Mouse (Mus musculus): ENCODE measurements around the gene Tmem268. TPM values are rescaled to one million over a fixed set of nuclear protein-coding genes. Genes with fewer than 3 reads are reported as not detected.

Tmem268 gene
- total RNA-seq (2021), result 1 to 10 TPM; 5.9 to 6.5 TPM

DNA sequence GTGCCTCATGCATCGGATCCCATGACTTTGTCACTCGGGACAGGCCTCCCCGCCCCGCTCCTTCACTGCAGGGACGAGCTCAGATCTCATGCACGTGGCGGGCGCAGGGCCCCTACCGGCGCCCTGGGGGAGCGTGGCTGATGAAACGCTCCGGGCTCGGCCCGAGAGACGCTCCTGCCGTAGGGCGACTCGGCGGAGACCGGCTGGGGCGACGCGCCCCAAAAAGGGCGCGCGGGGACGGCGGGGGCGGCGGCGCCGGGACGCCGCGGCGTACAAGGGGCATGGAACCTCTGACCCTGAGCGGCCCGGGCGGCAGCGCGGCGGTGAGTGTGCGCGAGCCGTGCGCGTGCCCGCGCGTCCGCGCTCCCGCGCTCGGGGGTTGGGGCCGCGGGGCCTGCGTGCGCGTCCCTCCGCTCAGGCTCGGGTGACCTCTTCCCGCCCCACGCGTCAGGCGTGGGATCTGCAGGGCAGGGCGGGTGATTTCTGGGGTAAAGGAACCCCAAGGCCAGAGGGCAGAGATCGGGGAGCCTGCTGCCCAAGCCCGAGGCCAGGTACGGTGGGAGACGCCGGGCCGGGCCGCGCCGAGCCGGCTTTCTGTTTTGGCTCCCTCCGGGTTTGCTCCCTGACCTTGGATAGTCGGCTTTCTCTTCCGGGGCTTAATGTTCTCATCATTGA is at the start of gene Tmem268:
Gene Tmem268, plus strand, starts transcription at position 375 of the 675 bp plus-strand sequence.
- intact Hi-C loops (cut with DNase I), result loop anchor here (5.0 kb wide), 2 partner anchors 51 to 136 kb away; no protein-coding TSS in a partner anchor
- peak; percentile 87 to 88 for DNase-seq

DNA sequence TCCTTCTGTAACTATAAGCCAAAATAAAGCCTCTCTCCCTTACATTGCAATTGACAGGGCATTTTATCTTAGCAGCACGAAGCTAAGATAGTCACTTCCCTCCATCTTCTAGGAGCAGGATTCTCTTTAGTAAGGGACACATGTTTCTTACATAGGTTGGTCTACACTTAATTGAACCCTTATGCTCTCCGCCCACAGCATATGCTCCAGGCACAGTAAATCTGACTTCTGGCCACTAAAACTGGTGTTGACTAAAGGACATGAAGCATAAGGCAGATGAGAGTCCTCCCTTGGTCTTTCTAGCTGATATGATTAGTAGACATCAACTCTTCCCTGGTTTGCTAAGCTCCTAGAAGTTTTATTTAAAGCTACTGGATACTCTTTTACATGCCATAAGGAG is 45.7 kb upstream of the Tmem268 start:
- intact Hi-C loops (cut with DNase I), result no loop called here
- no peak for DNase-seq

DNA sequence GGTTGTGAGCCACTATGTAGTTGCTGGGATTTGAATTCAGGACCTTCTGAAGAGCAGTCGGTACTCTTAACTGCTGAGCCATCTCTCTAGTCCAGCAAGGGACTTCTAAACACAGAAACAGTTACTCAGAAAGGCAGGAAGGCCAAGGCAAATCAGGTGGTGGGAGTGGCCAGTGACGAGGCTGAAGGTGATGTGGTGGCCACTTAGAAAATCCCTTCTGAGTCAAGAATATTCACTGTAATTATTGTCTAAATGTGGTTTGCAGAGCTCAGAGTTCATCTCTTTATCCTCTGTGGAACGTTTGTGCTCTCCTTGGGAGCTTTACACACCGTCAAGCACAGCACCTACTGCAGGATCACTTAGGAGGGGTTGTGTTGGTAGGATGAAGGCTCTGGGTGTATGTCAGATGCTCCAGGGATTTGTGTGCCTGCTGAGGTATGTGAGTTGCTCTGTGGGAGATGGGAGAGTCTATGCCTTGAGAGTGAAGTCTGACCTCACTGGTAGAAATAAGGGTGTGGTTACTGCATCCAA is 44.1 kb upstream of the Tmem268 start:
- intact Hi-C loops (cut with DNase I), result no loop called here

DNA sequence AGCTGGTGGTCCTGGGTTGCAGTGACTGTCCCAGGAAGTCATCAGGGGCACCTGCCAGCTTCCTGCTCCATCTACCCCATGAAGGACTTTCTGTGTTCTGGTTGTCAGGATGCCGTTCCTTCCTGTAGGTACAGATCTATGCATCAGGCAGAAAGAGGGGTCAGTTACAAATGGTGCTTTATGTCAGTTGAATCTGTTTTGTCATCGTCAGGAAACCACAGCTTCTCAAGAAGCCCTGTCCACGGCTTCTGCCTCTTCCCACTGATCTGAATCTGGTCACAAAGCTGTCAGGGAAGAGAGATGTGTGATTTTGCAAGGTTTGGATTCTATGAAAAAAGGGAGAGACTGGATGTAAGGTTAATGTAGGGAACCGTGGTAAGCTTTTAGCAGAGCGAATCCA is 43.6 kb upstream of the Tmem268 start:
- intact Hi-C loops (cut with DNase I), result no loop called here
- no peak for DNase-seq

More for the DNA sequence above, 44.1 kb upstream of the Tmem268 start:
- DNase-seq, result no peak

DNA sequence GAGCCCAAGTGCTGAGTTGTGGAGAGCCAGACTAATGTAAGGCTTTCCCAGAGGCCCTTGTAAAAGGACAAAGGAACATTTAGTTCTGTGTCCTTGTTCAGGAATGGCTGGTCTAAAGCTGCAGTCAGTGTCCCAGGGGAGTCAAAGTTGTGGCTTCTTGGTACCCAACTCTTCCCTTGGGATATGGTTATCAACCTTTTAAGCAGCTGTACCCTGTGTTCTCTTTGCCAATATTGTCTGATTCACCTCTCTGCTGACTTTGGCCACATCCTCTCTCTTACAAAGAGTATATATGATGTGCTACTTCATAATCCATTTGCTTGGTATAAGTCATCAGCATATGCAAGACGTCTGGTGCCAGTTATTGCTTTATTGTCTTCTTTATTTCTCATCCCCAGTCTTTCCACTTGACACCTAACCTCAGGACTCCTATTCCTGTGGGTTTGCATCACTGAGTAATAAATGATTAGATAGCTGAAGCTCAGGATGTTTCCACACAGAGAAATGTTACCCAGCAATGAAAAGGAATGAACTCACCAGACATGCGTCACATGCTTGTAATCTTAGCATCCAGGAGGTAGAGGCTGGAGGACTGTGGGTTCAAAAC is 36.7 kb upstream of the Tmem268 start:
- DNase-seq, result no peak
- intact Hi-C loops (cut with DNase I), result no loop called here

DNA sequence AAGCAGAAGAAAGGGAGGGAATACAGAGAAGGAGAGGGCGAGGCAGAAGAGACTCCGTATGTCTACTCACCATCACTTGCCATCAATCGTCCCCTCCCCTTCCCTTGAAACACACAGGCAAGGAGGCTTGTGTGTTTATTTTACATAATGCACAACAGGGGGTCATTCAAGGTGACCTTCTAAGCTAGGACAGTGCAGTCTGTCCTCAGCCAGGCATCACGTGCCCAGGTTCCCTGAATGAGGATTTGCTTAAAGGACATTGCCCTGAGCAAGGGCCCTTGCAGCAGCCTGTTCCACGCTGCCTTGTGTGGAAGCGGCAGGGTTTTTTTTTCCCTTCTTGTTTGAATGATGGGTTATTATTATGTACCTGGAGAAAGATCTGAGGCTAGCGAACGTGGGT is 33.1 kb upstream of the Tmem268 start:
- intact Hi-C loops (cut with DNase I), result no loop called here
- no peak for DNase-seq

DNA sequence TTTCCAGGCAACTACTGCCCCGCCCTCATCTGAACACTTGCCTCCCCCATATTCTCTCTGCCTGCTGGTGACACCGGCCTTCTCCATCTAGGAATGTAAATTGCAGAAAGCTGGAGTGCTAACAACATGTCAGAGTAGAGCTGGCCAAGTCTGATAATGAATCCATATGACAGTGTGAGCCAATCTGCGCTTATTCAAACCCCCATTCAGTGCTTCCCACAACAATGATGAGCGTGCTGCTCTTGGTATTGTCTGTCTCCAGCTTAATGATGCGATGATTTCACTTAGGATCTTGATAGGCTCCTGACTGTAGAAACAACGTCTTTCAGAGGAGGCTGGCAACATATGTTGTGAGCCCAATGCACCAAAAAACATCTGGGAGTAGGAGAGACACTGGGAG is 29.6 kb upstream of the Tmem268 start:
- no peak for DNase-seq
- intact Hi-C loops (cut with DNase I), result no loop called here

DNA sequence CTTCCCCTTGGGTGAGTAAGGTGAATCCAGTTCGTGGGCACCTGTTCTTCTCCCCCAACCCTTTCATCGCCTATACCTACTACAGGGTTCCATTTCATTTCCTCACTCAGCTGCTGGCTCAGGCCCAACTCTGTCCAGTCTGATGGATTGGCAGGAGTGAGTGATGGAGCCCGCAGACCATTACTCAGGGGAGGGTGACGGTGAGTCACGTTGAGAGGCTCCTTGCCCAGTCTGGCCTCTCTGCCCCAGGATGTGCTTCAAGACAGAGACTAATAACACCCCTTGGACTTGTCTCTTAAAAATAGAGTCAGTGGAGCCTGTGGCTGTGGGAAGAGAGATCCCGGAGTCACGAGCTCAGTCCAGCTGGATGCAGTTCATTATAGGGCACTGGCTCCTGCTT is 28.2 kb upstream of the Tmem268 start:
- intact Hi-C loops (cut with DNase I), result no loop called here

DNA sequence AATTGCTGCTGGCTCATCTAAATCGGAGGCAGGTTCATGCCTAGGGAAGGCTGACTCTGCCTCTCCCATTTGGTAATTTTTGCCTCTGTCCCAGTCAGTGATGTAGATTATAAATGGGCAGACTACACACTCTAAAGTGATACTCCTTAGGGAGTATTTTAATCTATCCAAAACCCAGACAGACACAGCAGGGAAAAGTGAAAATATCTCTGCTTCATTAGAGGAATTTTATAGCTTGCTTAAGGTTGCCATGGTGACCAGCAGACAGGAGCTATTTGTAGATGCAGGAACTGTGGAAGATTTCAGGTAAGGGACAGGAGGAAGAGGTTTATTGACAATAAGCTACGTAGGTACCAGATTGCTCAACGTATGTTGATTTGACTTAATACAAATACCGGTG is 21.0 kb upstream of the Tmem268 start:
- intact Hi-C loops (cut with DNase I), result no loop called here
- no peak for DNase-seq

More for the DNA sequence above, 28.2 kb upstream of the Tmem268 start:
- no peak for DNase-seq

DNA sequence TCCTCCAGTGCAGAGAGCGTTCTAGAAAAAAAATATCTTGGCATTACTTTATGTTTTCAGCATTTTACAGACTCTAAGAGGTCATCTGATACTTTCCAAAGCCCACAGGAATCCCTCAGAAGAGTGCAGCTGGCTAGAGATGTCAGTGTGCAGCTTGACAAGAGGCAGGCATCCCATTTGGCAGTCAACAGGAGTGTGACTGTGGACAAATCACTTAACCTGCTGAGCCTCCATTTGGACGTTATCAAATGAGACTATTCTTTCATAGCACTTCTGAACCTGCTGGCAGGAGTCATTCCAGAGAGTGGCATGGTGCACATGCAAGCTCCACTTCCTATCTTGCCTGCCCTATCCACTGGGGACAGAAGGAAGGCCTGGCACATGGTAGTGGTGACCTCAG is 16.4 kb upstream of the Tmem268 start:
- DNase-seq, result peak; percentile 82 to 85
- intact Hi-C loops (cut with DNase I), result loop anchor here (5.0 kb wide), 2 partner anchors 45 to 125 kb away; partner anchors contain the start of gene Whrn

DNA sequence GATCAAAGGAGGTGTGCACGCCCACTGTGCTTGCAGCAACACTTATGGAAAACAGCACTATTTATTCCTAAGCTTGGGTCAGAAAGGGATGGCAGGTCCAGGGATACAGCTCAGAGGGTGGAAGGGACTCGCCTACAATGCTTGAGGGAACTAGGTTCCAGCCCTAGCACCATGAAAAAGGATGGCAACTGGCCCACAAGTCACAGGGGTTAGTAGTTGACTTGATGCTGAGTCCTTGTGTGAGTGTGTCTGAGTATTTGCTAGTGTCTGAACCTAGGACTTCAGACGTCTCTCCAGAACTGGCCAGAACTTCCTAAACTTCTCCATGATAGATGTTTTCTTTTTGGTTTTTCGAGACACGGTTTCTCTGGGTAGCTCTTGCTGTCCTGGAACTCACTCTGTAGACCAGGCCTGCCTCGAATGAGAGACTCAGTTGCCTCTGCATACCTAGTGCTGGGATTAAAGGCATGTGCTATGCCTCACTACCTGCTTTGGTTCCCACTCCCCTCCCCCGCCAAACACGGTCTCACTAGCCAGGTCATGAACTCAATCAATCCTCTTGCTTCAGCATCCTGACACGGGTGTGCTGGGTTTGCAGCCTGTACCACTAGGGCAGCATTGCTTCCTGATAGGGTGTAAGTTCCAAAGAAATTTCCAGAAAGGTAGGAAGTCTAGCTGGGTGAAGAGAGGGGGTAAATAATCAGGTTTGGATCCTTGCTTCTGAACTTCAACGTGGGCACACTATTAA is 14.7 kb upstream of the Tmem268 start:
- no peak for DNase-seq
- intact Hi-C loops (cut with DNase I), result loop anchor here (5.0 kb wide), 2 partner anchors 47 to 127 kb away; partner anchors contain the start of gene Whrn

DNA sequence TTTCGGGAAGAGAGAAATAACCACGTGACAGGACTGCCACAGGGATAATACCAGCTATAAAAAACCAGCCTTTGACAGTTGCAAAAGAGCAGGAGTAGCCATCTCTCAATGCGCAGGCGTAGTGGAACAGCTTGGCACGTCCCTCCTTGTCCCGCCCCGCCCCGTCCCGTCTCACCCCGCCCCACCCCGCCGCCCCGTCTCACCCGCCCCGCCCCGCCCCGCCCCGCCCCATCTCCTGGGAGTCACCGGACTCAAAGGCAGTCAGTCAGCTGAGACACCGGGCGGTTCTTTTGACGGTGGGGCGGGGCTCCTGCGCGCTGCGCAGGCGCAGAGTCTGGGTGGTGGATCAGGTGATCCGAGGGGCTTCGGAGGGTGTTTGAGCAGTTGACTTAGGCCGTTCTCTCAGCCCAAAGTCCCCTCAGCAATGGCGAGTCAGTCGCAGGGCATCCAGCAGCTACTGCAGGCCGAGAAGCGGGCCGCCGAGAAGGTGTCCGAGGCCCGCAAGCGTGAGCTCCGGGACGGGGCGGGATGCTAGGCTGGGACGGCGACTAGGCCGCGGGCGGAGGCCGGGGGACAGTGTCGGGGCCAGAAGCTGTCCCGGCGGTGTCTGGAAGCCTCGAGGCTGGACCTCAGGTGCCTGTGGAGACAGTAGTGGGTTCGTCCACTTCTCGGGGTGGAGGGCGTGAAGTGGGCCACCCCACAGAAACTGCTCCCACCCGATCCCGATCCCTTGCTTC is 13.9 kb upstream of the Tmem268 start, which contains the start of gene Atp6v1g1:
Gene Atp6v1g1, plus strand, starts transcription at position 279 of the 737 bp plus-strand sequence.
- peak; percentile 97 to 98 for DNase-seq
- intact Hi-C loops (cut with DNase I), result loop anchor here (5.0 kb wide), 2 partner anchors 47 to 127 kb away; partner anchors contain the start of gene Whrn

DNA sequence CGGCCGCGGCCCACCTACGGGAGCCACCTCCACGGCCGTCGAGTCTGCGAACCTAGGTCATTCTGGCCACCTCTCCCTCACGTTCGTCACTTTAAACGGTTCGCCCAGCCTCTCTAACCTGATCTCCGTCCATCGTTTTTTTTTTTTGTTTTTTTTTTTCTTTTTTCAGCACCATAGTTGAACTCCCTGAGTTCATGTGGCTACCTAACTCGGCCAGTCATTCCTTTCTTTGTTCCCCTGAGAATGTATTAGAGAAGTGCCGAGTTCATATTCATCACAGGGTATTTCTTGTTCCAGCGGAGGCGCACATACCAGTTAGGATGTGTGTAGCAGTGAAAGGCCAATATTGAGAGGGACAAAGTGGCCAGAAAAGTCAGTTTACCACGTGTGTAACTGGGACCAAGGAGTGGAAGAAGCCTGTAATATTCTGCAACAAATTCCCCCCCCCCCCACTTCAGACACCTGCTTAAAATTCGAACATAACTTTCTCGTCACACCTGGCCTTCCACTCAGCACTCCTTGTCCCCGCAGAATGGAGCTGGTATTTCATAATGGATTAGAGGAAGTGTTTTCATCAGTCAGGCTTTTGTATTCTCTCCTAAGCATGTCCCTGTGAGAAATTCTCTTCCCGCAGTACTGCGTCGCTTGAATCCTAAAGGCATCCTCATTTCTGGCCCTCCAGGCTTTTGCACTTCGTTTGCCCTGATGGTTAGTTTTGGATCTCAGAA is 13.2 kb upstream of the Tmem268 start:
- DNase-seq, result no peak
- intact Hi-C loops (cut with DNase I), result no loop called here

DNA sequence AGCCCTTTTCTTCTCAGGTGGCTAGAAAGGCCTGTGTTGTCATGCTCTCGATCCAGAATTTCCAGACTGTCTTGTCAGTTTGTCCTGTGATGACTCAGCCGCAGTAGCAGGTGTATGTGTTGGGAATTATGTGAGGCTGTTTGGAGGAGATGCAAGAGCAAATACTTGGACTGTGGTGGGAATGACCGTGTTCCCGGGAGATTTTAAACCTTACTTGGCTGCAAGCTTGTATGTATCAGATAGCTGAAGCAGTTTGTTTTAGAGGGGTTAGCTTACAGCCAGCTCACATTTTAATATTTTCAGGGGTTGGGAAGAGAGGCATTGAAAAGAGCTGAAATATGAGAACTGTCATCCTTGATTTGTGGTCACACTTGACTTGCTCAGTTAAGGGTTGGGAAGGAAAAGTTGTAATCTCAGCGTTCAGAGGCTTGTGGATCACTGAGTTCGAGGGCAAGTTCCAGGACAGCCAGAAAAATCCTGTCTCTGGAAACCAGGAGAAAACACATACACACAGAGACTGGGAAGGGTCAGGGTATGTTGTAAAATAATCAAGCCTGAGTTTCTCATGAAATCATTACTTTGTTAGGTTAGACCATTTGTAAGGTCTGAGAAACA is 12.0 kb upstream of the Tmem268 start:
- no peak for DNase-seq
- intact Hi-C loops (cut with DNase I), result no loop called here

DNA sequence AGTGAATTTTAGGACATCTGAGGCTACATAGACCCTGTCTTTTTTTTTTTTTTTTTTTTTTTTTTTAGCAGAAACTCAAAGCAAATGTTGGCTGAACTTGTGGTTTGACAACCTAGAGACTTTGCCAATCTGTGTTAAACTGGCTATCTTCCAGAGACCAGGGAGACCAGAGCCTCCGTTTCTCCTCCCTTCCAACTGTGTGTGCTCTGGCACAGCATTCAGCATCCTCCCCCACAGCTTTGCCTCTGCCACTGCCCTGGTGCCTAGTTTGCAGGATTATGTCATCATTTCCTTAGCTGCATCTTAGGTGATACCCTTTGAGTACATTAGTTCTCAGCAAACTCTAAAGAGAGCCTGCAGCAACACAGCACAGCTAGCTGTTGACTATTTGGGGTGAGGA is 10.8 kb upstream of the Tmem268 start:
- intact Hi-C loops (cut with DNase I), result no loop called here
- DNase-seq, result no peak

DNA sequence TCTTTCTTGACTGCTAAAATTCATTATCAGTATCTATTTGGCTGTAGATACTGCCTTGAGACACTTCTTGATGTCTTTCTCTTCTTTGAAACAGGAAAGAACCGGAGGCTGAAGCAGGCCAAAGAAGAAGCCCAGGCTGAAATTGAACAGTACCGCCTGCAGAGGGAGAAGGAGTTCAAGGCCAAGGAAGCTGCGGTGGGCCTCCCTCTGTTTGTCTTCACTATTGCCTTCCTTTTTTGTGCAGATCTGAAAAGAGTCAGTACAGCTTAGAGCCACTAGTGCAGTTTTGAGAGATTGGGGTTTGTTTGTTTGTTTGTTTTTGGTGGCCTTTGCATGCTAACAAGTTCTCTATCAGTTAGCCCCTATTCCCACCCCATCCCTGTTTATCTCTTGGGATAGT is 10.1 kb upstream of the Tmem268 start:
- no peak for DNase-seq
- intact Hi-C loops (cut with DNase I), result no loop called here

DNA sequence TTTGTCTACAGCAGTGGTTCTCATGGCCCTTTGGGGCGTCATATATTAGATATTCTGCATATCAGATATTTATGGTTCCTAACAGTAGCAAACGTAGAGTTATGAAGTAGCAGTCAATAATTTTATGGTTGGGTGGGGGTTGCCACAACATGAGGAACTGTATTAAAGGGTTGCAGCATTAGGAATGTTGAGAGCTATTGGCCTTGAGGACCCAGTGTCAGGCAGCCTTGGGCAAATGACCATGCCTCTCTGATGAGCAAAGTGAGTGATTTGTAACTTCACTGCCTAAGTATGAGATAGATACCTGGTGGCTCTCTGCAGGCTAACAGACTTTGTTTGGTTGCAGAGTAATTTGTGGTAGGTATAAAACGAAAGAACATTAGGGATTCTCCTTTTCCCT is 7.7 kb upstream of the Tmem268 start:
- no peak for DNase-seq
- intact Hi-C loops (cut with DNase I), result no loop called here

DNA sequence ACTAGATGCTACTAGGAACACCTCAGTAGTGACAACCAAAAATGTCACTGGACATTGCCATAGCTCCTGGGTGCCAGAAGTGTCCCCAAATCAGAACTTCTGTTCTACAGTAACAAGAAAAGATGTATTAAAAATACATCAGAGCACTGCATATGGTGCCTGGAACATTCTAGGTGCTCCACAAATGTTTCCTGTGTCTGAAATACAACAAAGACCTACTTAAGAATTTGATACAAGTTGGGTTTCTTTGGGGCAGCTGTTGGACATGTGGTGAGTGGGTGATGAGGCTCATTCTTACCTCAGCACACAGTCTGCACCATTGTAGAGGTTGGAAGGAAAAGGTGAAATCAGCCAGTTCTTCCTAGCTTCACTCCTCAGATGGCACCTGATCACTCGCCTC is 5.7 kb upstream of the Tmem268 start:
- intact Hi-C loops (cut with DNase I), result no loop called here
- no peak for DNase-seq

DNA sequence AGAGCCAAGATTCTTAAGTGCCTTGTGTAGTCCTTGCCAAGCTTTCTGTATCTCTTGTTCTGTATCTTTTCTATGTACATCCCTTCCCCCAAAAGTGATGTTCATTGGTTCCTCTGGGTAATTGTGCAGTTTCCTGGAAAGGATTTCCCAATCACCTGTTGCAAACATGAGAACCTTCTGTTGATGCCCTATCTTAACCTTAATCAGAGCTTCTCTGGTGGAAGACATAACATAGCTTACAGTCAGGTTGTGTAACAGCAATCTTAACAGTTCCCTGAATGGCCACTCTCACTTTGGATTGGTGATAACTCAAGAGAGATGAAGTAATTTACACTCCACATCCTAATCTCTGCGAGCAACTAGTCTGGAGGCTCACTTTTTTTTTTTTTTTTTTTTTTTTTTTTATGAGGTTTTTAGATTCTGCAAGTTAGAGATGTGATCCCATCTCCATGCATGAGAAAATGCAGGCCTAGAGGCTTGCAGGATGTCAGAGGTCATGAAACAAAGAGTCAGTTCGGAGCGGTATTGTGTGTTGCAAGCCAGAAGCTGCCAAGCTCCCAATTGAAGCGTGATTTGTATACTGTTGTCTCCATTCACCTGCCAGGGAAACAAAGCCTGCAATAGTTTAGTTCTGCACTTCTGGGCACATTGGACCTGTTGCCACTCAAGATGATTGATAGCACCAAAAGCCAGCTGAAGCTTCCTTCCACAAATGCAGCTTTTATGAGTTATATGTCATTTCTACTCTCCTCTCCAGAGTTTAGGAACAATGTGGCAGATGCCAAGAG is 4.6 kb upstream of the Tmem268 start:
- intact Hi-C loops (cut with DNase I), result no loop called here
- no peak for DNase-seq
